Mouse (Mus musculus) brown adipose tissue, adult 24 weeks (tissue): ENCODE data around the gene Ywhaq. TPM values are rescaled to one million over a fixed set of nuclear protein-coding genes. Genes with fewer than 3 reads are reported as not detected.
"Not testable (repeated sequence)": the region's sequence is repeated elsewhere in the genome, so short reads cannot be mapped to it uniquely, and the experiment has no call there.

Experiments
- H3K27ac ChIP-seq: fragments of 200-500 bp; replicated peaks from 2 replicates; pipeline ENCODE4 v1.5.1; 2012; ENCODE audit warnings: low read depth, mild to moderate bottlenecking, low read length
- H3K4me1 ChIP-seq: fragments of 200-500 bp; 2 replicates; pipeline ENCODE4 v1.6.1; 2012; ENCODE audit warnings: low read length, mixed read lengths; ENCODE audit not compliant: control insufficient read depth, insufficient read depth, insufficient read length
- H3K4me3 ChIP-seq: fragments of 200-500 bp; 2 replicates; pipeline ENCODE4 v1.5.1; 2012; ENCODE audit warnings: low read depth, mild to moderate bottlenecking, low read length, moderate library complexity; ENCODE audit not compliant: insufficient read depth
- polyA plus RNA-seq: library from polyadenylated mRNA; stranded (reverse); fragments of >200 nt; gene quantifications from 2 replicates; pipeline ENCODE4 v1.2.4, GENCODE M21; 2012; ENCODE audit not compliant: missing spikeins, insufficient read depth, insufficient read length

Ywhaq gene
- polyA plus RNA-seq, 1 experiment = 216 TPM

DNA sequence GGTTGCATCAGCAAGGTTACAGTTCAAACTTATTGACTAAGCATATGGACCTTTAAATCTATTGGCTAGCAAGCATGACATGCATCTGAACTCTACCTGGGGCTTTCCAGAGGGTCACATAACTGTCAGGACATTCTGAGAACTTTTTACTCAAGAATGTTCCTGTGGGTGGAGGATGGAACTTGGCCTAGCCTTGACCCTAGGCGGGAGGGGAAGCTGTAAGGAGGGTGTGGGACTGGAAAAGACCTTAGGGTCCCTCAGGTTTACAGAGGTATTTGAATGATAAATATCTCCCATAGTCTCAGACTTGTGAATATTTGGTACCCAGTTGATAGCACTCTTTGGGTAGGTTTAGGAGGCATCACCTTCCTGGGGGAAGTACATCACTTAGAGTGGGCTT, 11.6 kb upstream of the Ywhaq start:
- H3K4me3 ChIP-seq = no peak overlapping the region
- no peaks in the 10 kb centered on the region; the same call in 1 of the 2 replicates for H3K4me1 ChIP-seq
- H3K27ac ChIP-seq = no peak overlapping the region

DNA sequence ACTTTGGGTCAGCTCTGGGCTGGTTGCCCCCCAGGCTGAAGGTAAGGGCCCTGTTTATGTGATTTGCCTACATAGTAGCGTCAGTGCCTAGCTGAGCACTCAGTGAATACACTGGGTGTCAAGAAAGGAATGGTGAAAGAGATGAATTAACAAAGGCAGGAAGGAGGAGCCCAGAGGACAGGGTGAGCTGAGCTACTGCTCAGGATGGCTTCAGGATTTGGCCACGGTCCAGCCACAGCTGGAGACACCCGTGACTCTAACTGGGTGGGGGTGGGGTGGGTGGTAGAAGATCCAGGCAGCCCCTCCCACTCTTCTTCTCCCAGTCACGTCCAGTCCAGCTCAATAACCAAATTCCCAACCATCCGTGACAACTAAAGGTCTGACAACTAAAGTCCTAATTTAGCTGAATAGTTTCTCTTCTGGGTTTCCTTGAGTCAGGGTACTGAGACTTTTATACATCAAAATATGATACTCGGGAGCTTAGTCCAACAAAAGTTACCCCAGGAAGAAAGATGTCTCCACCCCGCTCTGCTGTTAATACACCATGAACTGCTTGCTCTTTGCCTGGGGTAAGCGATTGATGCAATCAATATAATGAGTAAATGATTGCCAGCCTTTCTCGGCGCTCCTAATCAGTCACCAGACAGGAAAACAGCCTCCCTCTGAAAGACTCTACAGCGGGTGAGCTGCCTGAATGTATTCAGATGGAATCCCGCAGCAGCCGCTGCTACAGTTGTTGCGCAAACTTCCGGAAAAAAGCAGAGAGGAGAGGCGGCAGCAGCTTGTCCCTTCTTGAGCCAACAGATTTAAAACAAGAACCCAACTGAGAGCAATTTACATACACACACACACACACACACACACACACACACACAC, 8.9 kb upstream of the Ywhaq start:
- peak overlapping the region; percentile 57 for H3K4me3 ChIP-seq
- H3K27ac ChIP-seq = no peak overlapping the region
- H3K4me1 ChIP-seq = no peaks in the 10 kb centered on the region; the same call in 1 of the 2 replicates

DNA sequence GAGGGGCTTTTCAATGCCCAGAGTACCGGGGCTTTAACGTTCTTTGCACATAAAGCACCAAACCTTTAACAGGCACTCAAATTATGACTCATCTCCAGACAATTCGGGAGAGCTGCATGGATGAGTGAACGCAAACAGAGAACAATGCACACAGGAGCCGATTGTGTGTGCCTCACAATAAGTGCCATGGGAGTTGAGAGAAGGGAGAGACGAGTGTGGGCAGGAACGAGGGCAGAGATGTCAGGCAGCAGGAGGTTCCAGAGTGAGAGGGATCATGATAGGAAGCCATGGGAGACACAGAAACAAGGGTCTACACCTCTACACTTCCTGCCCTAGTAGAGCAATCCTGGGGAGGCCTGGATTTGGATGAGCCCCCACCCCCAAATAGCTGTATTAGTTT, 7.2 kb upstream of the Ywhaq start:
- H3K4me3 ChIP-seq = no peak overlapping the region
- H3K4me1 ChIP-seq = no peaks in the 10 kb centered on the region; the same call in 1 of the 2 replicates
- H3K27ac ChIP-seq = no peak overlapping the region

DNA sequence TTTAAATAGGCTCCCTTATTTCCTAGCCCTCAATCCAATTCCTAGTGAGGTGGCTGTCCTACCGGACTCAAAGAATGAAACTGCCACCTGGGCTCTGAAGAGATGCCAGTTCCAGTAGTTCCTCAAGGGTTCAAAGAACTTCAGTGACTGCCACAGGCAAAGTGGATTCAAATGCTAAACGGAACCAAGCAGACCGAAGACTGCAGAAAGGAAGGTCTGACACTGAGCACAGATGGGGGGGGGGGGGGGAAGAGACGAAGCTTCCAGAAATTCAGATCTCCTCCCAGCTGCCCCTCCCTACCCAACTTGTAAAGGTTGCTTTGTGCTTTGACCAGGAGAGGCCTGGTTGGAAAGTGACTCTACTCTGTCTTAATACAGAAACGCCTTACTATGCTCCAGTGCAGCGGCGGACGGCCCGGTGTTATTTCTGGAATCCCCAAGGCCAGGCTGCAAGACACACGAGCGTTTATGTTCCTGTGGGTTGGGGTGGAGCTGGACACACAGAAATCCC, 1.2 kb upstream of the Ywhaq start:
- Histone ChIP-seq H3K4me1 (peaks cover 4% of the 10 kb centered on the region), H3K4me3 (peak overlapping the region; percentile 57; the same call in 1 of the 2 replicates), H3K27ac (0 out of 2 replicates have a peak overlapping the region, but pooled peaks have one; percentile 10)

DNA sequence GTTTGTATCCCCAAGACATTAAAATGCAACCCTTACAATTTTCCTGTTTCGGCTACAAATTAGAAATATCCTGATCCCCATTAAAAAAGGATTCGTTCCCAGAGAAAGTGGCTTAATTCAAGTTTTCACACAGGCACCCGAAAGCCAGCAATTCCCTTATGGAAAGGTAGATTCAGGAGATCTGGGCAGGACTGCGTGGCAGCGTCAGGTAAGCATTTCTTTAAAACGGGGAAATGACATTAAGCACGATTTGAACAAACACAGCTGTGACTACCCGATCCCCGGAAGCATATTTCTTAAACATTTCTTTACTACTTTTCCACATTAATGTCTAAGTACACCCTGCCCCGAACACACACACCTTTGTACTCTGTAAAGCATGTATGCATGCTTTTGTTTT, 646 bp upstream of the Ywhaq start:
- Histone ChIP-seq H3K4me1 (peaks cover 4% of the 10 kb centered on the region), H3K4me3 (peak overlapping the region; percentile 57), H3K27ac (peak overlapping the region; percentile 29)

DNA sequence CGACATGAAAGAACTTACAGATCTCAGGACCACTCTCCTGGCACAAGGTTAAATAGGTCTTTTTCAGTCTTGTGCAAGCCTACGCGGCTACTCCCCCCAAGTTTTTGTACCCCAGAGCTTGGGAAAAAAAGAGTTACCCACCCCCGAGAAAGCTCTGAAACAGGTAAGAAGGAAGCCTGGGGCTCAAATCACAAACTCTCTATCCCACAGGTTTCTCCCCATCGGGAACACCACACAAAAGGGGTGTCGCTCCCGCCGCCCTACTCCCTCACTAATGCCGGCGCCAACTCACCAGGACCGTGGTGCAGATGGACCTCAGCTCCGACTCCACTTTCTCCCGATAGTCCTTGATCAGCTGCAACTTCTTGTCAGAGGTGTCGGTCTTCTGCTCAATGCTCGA, 931 bp downstream of the Ywhaq start:
- Histone ChIP-seq H3K4me1 (peaks cover 4% of the 10 kb centered on the region), H3K4me3 (peak overlapping the region; percentile 66), H3K27ac (peak overlapping the region; percentile 49)

DNA sequence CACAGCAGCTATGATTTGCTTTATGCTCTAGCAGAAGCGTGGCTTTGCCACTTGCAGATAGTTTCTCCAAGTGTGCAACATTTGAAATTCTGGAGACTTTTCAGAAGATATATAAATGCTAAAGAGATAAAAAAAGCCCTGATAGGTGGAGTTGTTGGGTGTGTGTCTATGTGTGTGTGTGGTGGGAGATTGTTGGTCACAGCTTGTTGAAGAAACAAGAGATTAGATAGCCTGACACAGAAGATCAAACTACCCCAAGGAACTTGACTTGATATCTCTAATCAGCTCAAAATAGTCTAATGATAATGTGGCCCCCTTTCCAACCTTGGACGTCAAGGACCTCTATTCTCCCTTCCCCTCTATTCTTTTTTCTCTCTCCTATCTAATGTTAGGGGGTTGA, 6.8 kb downstream of the Ywhaq start:
- Histone ChIP-seq H3K4me3 (no peak overlapping the region), H3K4me1 (no peaks in the 10 kb centered on the region; the same call in none of the 2 replicates), H3K27ac (no peak overlapping the region)

DNA sequence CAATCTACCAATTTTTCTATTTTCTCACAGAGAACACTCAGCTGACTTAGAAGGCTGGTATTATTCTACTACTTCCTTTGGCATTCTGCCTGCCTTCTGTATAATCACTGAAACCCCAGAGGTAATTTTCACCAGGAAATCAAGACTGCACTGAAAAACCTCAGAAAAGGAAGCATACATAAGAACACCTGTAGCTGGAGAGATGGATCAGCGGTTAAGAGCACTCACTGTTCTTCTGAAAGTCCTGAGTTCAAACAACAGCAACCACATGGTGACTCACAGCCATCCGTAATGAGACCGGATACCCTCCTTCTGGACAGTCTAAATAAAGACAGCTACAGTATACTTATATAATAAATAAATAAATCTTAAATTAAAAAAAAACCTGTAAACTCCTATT, 7.8 kb downstream of the Ywhaq start:
- no peak overlapping the region for H3K4me3 ChIP-seq
- no peaks in the 10 kb centered on the region; the same call in none of the 2 replicates for H3K4me1 ChIP-seq
- H3K27ac ChIP-seq = no peak overlapping the region

DNA sequence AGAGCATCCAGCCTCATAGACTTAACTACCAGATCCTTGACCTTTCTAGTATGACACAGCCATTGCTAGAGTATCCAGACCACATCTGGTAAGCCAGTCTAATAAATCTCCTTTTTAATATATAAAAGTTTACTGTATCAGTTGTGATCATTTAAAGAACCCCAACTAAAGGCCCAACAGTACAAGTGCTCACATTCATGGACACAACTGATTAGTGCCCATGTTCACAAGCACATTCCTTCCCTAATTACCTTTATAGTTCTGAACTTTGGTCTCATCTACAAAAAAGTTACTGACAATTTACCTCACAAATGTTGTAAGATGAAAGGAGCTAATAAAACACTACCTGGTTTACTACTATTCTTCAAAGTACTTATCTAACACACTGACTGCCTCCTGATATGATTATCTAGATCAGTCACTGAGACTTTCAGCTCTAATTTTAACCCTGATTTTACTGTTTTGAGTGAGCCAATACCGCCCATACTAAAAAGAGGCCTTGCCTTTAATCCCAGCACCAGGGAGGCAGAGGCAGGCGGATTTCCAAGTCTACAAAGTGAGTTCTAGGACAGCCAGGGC, 8.6 kb downstream of the Ywhaq start:
- Histone ChIP-seq H3K27ac (no peak overlapping the region), H3K4me3 (no peak overlapping the region), H3K4me1 (no peaks in the 10 kb centered on the region; the same call in none of the 2 replicates)

DNA sequence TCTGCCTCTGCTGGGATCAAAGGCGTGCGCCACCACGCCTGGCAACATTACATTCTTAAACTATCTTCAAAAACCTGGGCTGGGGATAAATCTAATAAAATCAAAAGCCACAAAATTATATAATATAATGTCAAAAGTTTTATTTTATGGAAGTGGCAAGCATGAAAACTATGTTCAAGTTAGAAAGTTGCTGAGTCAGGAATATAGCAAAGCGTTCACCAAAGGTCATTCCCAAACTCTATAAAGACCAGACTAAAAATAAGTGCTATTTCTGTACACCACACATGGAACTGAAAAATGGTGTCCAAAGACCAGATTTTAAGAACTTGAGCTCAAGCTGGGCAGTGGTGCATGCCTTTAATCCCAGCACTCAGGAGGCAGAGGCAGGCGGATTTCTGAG, 14.7 kb downstream of the Ywhaq start:
- no peak overlapping the region for H3K27ac ChIP-seq

DNA sequence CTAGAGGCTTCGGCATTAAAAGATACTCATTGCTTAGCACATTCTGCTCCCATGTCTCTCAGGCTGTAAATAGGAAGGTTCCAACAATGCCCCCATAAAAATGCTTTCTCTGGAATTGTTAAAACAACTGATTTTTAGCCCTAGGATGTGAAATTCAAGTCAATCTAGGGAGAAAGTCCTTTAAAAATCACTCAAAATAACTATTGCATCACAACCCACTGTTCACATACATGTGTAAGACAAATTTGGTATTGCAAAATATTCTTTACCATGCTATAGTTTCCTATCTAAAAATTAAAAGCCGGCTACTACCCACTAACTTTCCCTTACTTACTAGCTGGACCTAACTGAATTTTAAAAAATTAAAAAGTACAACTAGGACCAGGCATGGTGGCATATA, 31.2 kb downstream of the Ywhaq start:
- Histone ChIP-seq H3K27ac (no peak overlapping the region), H3K4me1 (no peaks in the 10 kb centered on the region), H3K4me3 (no peak overlapping the region)

More for the DNA sequence above, 14.7 kb downstream of the Ywhaq start:
- peaks cover 2% of the 10 kb centered on the region for H3K4me1 ChIP-seq
- H3K4me3 ChIP-seq = no peak overlapping the region

DNA sequence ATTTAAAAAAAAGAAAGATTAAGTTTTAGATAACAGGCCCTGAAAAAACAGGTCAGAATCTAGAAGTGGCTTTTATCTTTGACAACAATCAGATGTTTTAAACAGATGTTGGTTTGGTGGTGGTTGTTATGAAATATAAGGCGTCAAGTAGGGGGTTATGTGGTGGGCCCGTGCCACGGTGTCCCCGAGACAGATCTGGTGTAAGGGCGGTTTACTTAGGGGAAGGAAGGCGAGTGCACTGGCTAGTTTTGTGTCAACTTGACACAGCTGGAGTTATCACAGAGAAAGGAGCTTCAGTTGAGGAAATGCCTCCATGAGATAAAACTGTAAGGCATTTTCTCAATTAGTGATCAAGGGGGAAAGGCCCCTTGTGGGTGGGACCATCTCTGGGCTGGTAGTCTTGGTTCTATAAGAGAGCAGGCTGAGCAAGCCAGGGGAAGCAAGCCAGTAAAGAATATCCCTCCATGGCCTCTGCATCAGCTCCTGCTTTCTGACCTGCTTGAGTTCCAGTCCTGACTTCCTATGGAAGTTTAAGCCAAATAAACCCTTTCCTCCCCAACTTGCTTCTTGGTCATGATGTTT, 38.6 kb downstream of the Ywhaq start:
- not testable (repeated sequence) for H3K4me1 ChIP-seq, H3K4me3 ChIP-seq
- peak overlapping the region; percentile 70; the same call in 1 of the 2 replicates for H3K27ac ChIP-seq

DNA sequence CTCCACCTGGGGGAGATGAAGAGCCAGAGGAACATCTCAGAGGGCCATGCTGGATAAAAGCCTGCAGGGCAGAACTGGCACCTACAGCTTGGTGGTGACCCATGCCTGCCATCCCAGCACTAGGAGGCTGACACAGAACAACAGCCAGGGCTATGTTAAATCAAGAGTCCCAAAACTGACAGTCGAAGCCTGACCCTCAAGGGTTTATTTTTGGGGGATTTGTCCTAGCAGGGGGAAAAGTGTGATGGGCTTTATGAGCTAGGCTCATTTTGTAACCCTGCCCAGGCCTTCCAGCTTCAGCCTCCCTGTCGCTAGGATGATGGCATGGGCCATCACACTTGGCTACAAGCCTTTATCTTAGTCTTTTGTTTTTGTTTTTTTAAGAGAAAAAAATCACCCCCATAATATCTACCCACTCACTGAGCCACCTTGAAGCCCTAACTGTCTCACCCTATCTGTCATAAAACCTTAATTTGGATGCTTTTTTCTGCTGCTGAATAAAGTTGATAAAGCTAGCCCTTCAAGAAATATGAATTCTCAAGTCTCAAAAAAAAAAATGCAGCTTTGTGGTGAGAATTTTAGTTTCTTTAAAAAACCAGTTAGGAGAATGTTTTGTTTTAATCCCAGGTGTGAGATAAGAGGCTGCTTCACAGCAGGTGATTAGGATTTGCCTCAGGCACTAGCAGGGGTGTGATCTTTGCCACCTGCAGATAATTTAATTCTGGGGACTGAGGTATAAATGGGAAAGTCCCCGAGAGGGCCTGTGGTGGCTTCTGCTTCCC, 41.9 kb downstream of the Ywhaq start:
- Histone ChIP-seq H3K4me1 (no peaks in the 10 kb centered on the region), H3K27ac (no peak overlapping the region), H3K4me3 (no peak overlapping the region)

DNA sequence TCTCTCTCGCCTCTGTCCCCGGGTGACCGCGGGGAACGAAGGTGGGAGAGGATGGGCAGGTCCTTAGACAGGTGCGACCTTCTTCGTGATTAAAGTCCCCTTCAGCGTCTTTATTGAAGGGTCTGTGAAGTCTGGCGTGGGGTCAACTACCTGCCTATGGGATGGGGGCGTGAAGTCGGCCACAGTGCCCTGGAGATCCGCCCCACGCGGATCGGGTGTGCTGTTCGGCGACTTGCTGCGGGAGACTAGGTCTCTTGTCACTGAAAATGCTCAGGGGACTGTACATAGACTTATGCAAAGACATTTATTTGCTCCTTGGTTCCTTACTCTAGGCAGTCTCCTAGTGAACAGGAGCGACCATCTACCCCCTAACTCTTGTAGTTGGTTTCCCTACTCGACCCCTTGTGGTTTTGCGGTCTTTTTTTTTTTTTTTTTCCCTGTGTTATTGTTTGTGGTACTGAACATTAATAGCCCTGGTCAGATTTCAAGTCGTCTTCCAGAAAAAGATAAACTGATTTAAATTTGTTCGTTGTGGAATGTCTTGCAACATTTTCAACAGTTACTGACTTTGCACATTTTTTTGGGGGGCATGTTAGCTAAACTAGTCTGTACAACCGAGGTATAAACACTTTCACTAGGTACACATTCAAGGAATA, 43.5 kb downstream of the Ywhaq start:
- Histone ChIP-seq H3K27ac (peak overlapping the region; percentile 99), H3K4me3 (peak overlapping the region; percentile 76), H3K4me1 (no peaks in the 10 kb centered on the region)
